Mouse (Mus musculus) C2C12 (cell line): ENCODE data around the gene Dact1. TPM values are rescaled to one million over a fixed set of nuclear protein-coding genes. Genes with fewer than 3 reads are reported as not detected.

ENCODE experiments used
- H3K27me3 ChIP-seq: one replicate; pipeline ENCODE4 v1.6.1; 2011; ENCODE audit not compliant: control insufficient read depth, insufficient read depth, insufficient read length
- H3K36me3 ChIP-seq: one replicate; pipeline ENCODE4 v1.6.1; 2011; ENCODE audit not compliant: control insufficient read depth, insufficient read depth
- H3K4me3 ChIP-seq: one replicate; pipeline ENCODE4 v1.5.1; 2011; ENCODE audit warnings: mild to moderate bottlenecking, control low read depth; ENCODE audit not compliant: poor library complexity, insufficient read depth, severe bottlenecking
- H3K79me2 ChIP-seq: one replicate; pipeline ENCODE4 v1.6.1; 2011; ENCODE audit not compliant: control insufficient read depth, insufficient read depth
- H3K79me3 ChIP-seq: one replicate; pipeline ENCODE4 v1.6.1; 2011; ENCODE audit warnings: low read depth, control low read depth
- H3ac ChIP-seq: one replicate; pipeline ENCODE3; 2011; ENCODE audit warnings: low read depth; ENCODE audit not compliant: control insufficient read depth, insufficient read length
- CEBPB ChIP-seq: IDR thresholded peaks from one replicate; pipeline ENCODE4 v1.6.1; 2011; ENCODE audit warnings: low read depth, mild to moderate bottlenecking, control low read depth, moderate library complexity
- CTCF ChIP-seq: IDR thresholded peaks from one replicate; pipeline ENCODE4 v1.5.1; 2011; ENCODE audit not compliant: control insufficient read depth, insufficient read depth, insufficient read length
- FOSL1 ChIP-seq: IDR thresholded peaks from one replicate; pipeline ENCODE4 v1.8.0; 2011; ENCODE audit warnings: mild to moderate bottlenecking, low read length; ENCODE audit not compliant: poor library complexity, insufficient read depth, severe bottlenecking
- MAX ChIP-seq: IDR thresholded peaks from one replicate; pipeline ENCODE4 v1.6.1; 2011; ENCODE audit warnings: mild to moderate bottlenecking, control low read depth
- MYOD1 ChIP-seq: IDR thresholded peaks from one replicate; pipeline ENCODE4 v1.6.1; 2011; ENCODE audit warnings: low read depth; ENCODE audit not compliant: control insufficient read depth, insufficient read length
- MYOG ChIP-seq: IDR thresholded peaks from one replicate; pipeline ENCODE4 v1.6.1; 2011; ENCODE audit not compliant: control insufficient read depth, insufficient read length; ENCODE audit errors: extremely low read depth
- USF1 ChIP-seq: IDR thresholded peaks from one replicate; pipeline ENCODE4 v1.6.1; 2011; ENCODE audit warnings: low read depth, mild to moderate bottlenecking, control low read depth, moderate library complexity
- long read RNA-seq, 2 experiments: library from polyadenylated mRNA; unstranded; transcript quantifications; one replicate each; pipeline ENCODE4 v2.0.0; 2019 to 2020
- polyA plus RNA-seq: library from polyadenylated mRNA; unstranded; fragments of >200 nt; fragmentation: generic; extraction: Trizol; gene quantifications from one replicate; pipeline ENCODE4 v1.2.1, GENCODE M21; 2012; ENCODE audit warnings: missing spikeins

Gene Dact1
- 1.6 TPM for polyA plus RNA-seq
- long read RNA-seq, experiment 1: 0 reads
- long read RNA-seq, experiment 2, partial matches to known transcripts: 0 of 1 reads
- long read RNA-seq, experiment 2, other reads (novel, unspliced or antisense): 0 of 1 reads

- H3ac ChIP-seq: peak within 1 kb of the TSS; percentile 90
- H3K36me3 ChIP-seq: no peaks in the 10 kb centered on the region
- no peaks in the 10 kb centered on the region for H3K79me3 ChIP-seq
- no peak for TF ChIP-seq CTCF
- TF ChIP-seq MYOD1: no peak
- no peak for TF ChIP-seq FOSL1
- TF ChIP-seq CEBPB: no peak
- TF ChIP-seq USF1: no peak
- TF ChIP-seq MYOG: no peak
- no peak for TF ChIP-seq MAX
- no peaks in the 10 kb centered on the region for H3K27me3 ChIP-seq
- H3K4me3 ChIP-seq: peak within 1 kb of the TSS; percentile 25
- no peaks in the 10 kb centered on the region for H3K79me2 ChIP-seq
Observed at GRCm38 (mm10) chr12:71309581-71310067, at the start of gene Dact1. Dact1 (plus strand) TSS chr12:71309884.

GRCm38 (mm10) chr12:71264211-71264610 is 45.5 kb upstream of the Dact1 start:
- no peaks in the 10 kb centered on the region for H3K79me2 ChIP-seq
- H3K27me3 ChIP-seq: peaks cover 4% of the 10 kb centered on the region
- H3K79me3 ChIP-seq: no peaks in the 10 kb centered on the region
- H3K36me3 ChIP-seq: no peaks in the 10 kb centered on the region
- no peak overlapping the region for H3ac ChIP-seq
- no peak overlapping the region for H3K4me3 ChIP-seq
- TF ChIP-seq MYOG: no peak
- no peak for TF ChIP-seq USF1
- no peak for TF ChIP-seq MYOD1
- TF ChIP-seq CEBPB: no peak
- TF ChIP-seq MAX: no peak
- TF ChIP-seq CTCF: no peak

- no peak overlapping the region for H3K4me3 ChIP-seq
- peaks cover 4% of the 10 kb centered on the region for H3K27me3 ChIP-seq
- no peaks in the 10 kb centered on the region for H3K36me3 ChIP-seq
- TF ChIP-seq MYOG: no peak
- no peak for TF ChIP-seq MAX
- no peak for TF ChIP-seq FOSL1
- TF ChIP-seq MYOD1: no peak
- TF ChIP-seq CEBPB: no peak
- no peak for TF ChIP-seq CTCF
- TF ChIP-seq USF1: no peak
- H3K79me3 ChIP-seq: no peaks in the 10 kb centered on the region
- H3K79me2 ChIP-seq: no peaks in the 10 kb centered on the region
- no peak overlapping the region for H3ac ChIP-seq
Observed at GRCm38 (mm10) chr12:71269367-71269766, 40.3 kb upstream of the Dact1 start.

- no peak overlapping the region for H3K4me3 ChIP-seq
- H3K79me2 ChIP-seq: no peaks in the 10 kb centered on the region
- H3K36me3 ChIP-seq: no peaks in the 10 kb centered on the region
- H3ac ChIP-seq: no peak overlapping the region
- H3K27me3 ChIP-seq: peaks cover 4% of the 10 kb centered on the region
- TF ChIP-seq CTCF (no peak), USF1 (no peak), MYOD1 (no peak), FOSL1 (no peak), CEBPB (no peak), MAX (no peak), MYOG (no peak)
- H3K79me3 ChIP-seq: no peaks in the 10 kb centered on the region
Observed at GRCm38 (mm10) chr12:71271131-71271530, 38.6 kb upstream of the Dact1 start.

- H3K4me3 ChIP-seq: no peak overlapping the region
- H3ac ChIP-seq: no peak overlapping the region
- no peaks in the 10 kb centered on the region for H3K27me3 ChIP-seq
- TF ChIP-seq MYOG (no peak), MAX (no peak), CTCF (no peak), FOSL1 (no peak), CEBPB (no peak), USF1 (no peak), MYOD1 (no peak)
- no peaks in the 10 kb centered on the region for H3K79me3 ChIP-seq
- no peaks in the 10 kb centered on the region for H3K36me3 ChIP-seq
- H3K79me2 ChIP-seq: no peaks in the 10 kb centered on the region
Observed at GRCm38 (mm10) chr12:71274519-71275237, 35.0 kb upstream of the Dact1 start.
